Mouse (Mus musculus) thymus, postnatal 10 days (tissue): ENCODE data around the gene Ttf1.
"Not testable (repeated sequence)": the region's sequence is repeated elsewhere in the genome, so short reads cannot be mapped to it uniquely, and the experiment has no call there.

Source experiments
- DNase-seq, 2 experiments: peaks; one replicate each; pipeline ENCODE4 v3.0.0; 2021; ENCODE audit warnings: low spot score in 2 of 2

The Ttf1 gene

GRCm38 (mm10) chr2:29054991-29055390, 5.1 kb upstream of the Ttf1 start, which contains the start of gene Cfap77:
Cfap77 (minus strand) TSS chr2:29055066.
- DNase-seq: peak; percentile 52 to 70

GRCm38 (mm10) chr2:29065796-29066195, 5.7 kb downstream of the Ttf1 start:
- DNase-seq: no peak

GRCm38 (mm10) chr2:29066410-29066809, 6.3 kb downstream of the Ttf1 start:
- no peak for DNase-seq

GRCm38 (mm10) chr2:29074676-29075075, 14.6 kb downstream of the Ttf1 start:
- no peak for DNase-seq

- no peak for DNase-seq
Observed at GRCm38 (mm10) chr2:29075331-29076070, 15.4 kb downstream of the Ttf1 start.

GRCm38 (mm10) chr2:29076226-29076625, 16.2 kb downstream of the Ttf1 start:
- no peak for DNase-seq

GRCm38 (mm10) chr2:29081965-29082364, 21.9 kb downstream of the Ttf1 start:
- DNase-seq: no peak

- DNase-seq: no peak
Observed at GRCm38 (mm10) chr2:29086026-29086425, 26.0 kb downstream of the Ttf1 start.

- DNase-seq: not testable (repeated sequence)
Observed at GRCm38 (mm10) chr2:29089276-29089675, 29.2 kb downstream of the Ttf1 start.

- no peak for DNase-seq
Observed at GRCm38 (mm10) chr2:29095674-29096073, 35.6 kb downstream of the Ttf1 start.

- no peak for DNase-seq
Observed at GRCm38 (mm10) chr2:29096751-29097150, 36.7 kb downstream of the Ttf1 start.

- DNase-seq: peak; percentile 27 to 43
Observed at GRCm38 (mm10) chr2:29097465-29097864, 37.4 kb downstream of the Ttf1 start.

- DNase-seq: not testable (repeated sequence)
Observed at GRCm38 (mm10) chr2:29097955-29098354, 37.9 kb downstream of the Ttf1 start.

GRCm38 (mm10) chr2:29098786-29099185, 38.7 kb downstream of the Ttf1 start:
- no peak for DNase-seq

- DNase-seq: no peak
Observed at GRCm38 (mm10) chr2:29099646-29100045, 39.6 kb downstream of the Ttf1 start.

- no peak for DNase-seq
Observed at GRCm38 (mm10) chr2:29100822-29101534, 40.9 kb downstream of the Ttf1 start.

- not testable (repeated sequence) for DNase-seq
Observed at GRCm38 (mm10) chr2:29102416-29103377, 42.6 kb downstream of the Ttf1 start.

- DNase-seq: no peak
Observed at GRCm38 (mm10) chr2:29120969-29121368, 60.9 kb downstream of the Ttf1 start.

GRCm38 (mm10) chr2:29122446-29122845, 62.4 kb downstream of the Ttf1 start:
- DNase-seq: peak; percentile 18 to 20

- peak in 1 of 2 experiments; percentile 14 for DNase-seq
Observed at GRCm38 (mm10) chr2:29123907-29124569, 64.0 kb downstream of the Ttf1 start, which contains the start of gene Setx. Setx (plus strand) TSS chr2:29124181.

GRCm38 (mm10) chr2:29124571-29124935, 64.5 kb downstream of the Ttf1 start:
- DNase-seq: no peak
